Mouse (Mus musculus) thymus, postnatal 0 days (tissue): ENCODE results near the gene Gadd45gip1. TPM values are rescaled to one million over a fixed set of nuclear protein-coding genes. Genes with fewer than 3 reads are reported as not detected.

Source experiments
- DNase-seq: peaks from one replicate; pipeline ENCODE4 v3.0.0-alpha.2; 2015; ENCODE audit warnings: low spot score
- microRNA-seq: library from miRNA; unstranded; fragments of <30 nt; microRNA quantifications from one replicate; pipeline ENCODE4, GENCODE M21; 2016; ENCODE audit warnings: borderline number of aligned reads
- polyA plus RNA-seq: library from polyadenylated mRNA; unstranded; fragments of >200 nt; fragmentation: Nextera tagmentation; extraction: Ambion mirVana; gene quantifications from 2 replicates; pipeline ENCODE4 v1.2.1, GENCODE M21; 2015

Gene Gadd45gip1
- polyA plus RNA-seq, 1 experiment from 2014 or later = 56.4 TPM

GRCm38 (mm10) chr8:84846722-84847572, 15.6 kb downstream of the Gadd45gip1 start, which contains the start of gene Calr:
Gene Calr (minus strand): TSS chr8:84846934.
- peak; percentile 100 for DNase-seq

GRCm38 (mm10) chr8:84847684-84848435, 16.5 kb downstream of the Gadd45gip1 start:
- DNase-seq = peak; percentile 68

- DNase-seq = no peak
These were observed 25.1 kb downstream of the Gadd45gip1 start for GRCm38 (mm10) chr8:84856434-84856833.

GRCm38 (mm10) chr8:84856864-84857441, 25.6 kb downstream of the Gadd45gip1 start, which contains the start of gene Farsa:
Gene Farsa (plus strand): TSS chr8:84856989.
- peak; percentile 91 for DNase-seq

- DNase-seq = peak; percentile 84
These were observed 40.3 kb downstream of the Gadd45gip1 start, which contains the start of gene Syce2 for GRCm38 (mm10) chr8:84871376-84872308. Gene Syce2 (plus strand): TSS chr8:84872111.

- DNase-seq = peak; percentile 46
These were observed 41.1 kb downstream of the Gadd45gip1 start for GRCm38 (mm10) chr8:84872309-84872965.

GRCm38 (mm10) chr8:84873016-84873415, 41.7 kb downstream of the Gadd45gip1 start:
- DNase-seq = no peak

GRCm38 (mm10) chr8:84874339-84874738, 43.0 kb downstream of the Gadd45gip1 start:
- DNase-seq = no peak

- no peak for DNase-seq
These were observed 46.1 kb downstream of the Gadd45gip1 start for GRCm38 (mm10) chr8:84877297-84878035.

- DNase-seq = no peak
These were observed 47.6 kb downstream of the Gadd45gip1 start for GRCm38 (mm10) chr8:84878915-84879314.

- DNase-seq = no peak
These were observed 53.4 kb downstream of the Gadd45gip1 start for GRCm38 (mm10) chr8:84884728-84885127.

Small RNA genes lying within 50 kb of the gene (microRNA-seq; reads per million reads assigned to microRNA genes)
- 3.3 reads per million for gene Mir7069

Other genes with a start within 250 kb of the Gadd45gip1 start
- 76.9 and 86.0 TPM in 2 replicates for gene Ier2, start 168.7 kb upstream of the Gadd45gip1 start, polyA plus RNA-seq
- 50.0 and 51.5 TPM in 2 replicates for gene Trmt1, start 145.2 kb upstream of the Gadd45gip1 start, polyA plus RNA-seq
- gene Nacc1, start 143.7 kb upstream of the Gadd45gip1 start, polyA plus RNA-seq = 12.1 TPM in 2 replicates
- 8.1 and 8.8 TPM in 2 replicates for gene Lyl1, start 130.1 kb upstream of the Gadd45gip1 start, polyA plus RNA-seq
- gene G430095P16Rik, start 108.5 kb upstream of the Gadd45gip1 start, polyA plus RNA-seq = 2.4 and 3.6 TPM in 2 replicates
- 7.2 and 11.7 TPM in 2 replicates for gene Nfix, start 31.2 kb upstream of the Gadd45gip1 start, polyA plus RNA-seq
- gene Dand5, start 8.7 kb upstream of the Gadd45gip1 start, polyA plus RNA-seq = 4.0 and 4.4 TPM in 2 replicates
- 120 and 141 TPM in 2 replicates for gene Rad23a, start 9.1 kb downstream of the Gadd45gip1 start, polyA plus RNA-seq
- gene Calr, start 15.4 kb downstream of the Gadd45gip1 start, polyA plus RNA-seq = 383 and 479 TPM in 2 replicates
- 92.4 and 93.1 TPM in 2 replicates for gene Farsa, start 25.5 kb downstream of the Gadd45gip1 start, polyA plus RNA-seq
- gene Syce2, start 40.6 kb downstream of the Gadd45gip1 start, polyA plus RNA-seq = 104 and 110 TPM in 2 replicates
- gene Gcdh, start 62.4 kb downstream of the Gadd45gip1 start, polyA plus RNA-seq = 27.1 and 29.1 TPM in 2 replicates
- 0.37 and 0.43 TPM in 2 replicates for gene Klf1, start 70.4 kb downstream of the Gadd45gip1 start, polyA plus RNA-seq
- gene Dnase2a, start 77.0 kb downstream of the Gadd45gip1 start, polyA plus RNA-seq = 12.8 and 12.9 TPM in 2 replicates
- gene Mast1, start 105.8 kb downstream of the Gadd45gip1 start, polyA plus RNA-seq = 0.08 and 0.22 TPM in 2 replicates
- 0.10 and 0.23 TPM in 2 replicates for gene Rtbdn, start 115.5 kb downstream of the Gadd45gip1 start, polyA plus RNA-seq
- not detected in 2 replicates for gene Gm49661, start 137.9 kb downstream of the Gadd45gip1 start, polyA plus RNA-seq
- 450 and 476 TPM in 2 replicates for gene Prdx2, start 138.1 kb downstream of the Gadd45gip1 start, polyA plus RNA-seq
- gene Rnaseh2a, start 138.2 kb downstream of the Gadd45gip1 start, polyA plus RNA-seq = 150 TPM in 2 replicates
- 71.2 and 71.6 TPM in 2 replicates for gene Junb, start 147.2 kb downstream of the Gadd45gip1 start, polyA plus RNA-seq
- 14.9 and 16.0 TPM in 2 replicates for gene Hook2, start 159.1 kb downstream of the Gadd45gip1 start, polyA plus RNA-seq
- 0.12 TPM in 1 of 2 replicates, not detected in the other for gene Best2, start 183.0 kb downstream of the Gadd45gip1 start, polyA plus RNA-seq
- 90.7 and 95.8 TPM in 2 replicates for gene Asna1, start 193.8 kb downstream of the Gadd45gip1 start, polyA plus RNA-seq
- 172 and 191 TPM in 2 replicates for gene Trir, start 195.3 kb downstream of the Gadd45gip1 start, polyA plus RNA-seq
- 27.4 and 29.0 TPM in 2 replicates for gene Tnpo2, start 205.4 kb downstream of the Gadd45gip1 start, polyA plus RNA-seq
- gene Fbxw9, start 228.5 kb downstream of the Gadd45gip1 start, polyA plus RNA-seq = 15.0 and 18.0 TPM in 2 replicates
- gene Gm5741, start 236.5 kb downstream of the Gadd45gip1 start, polyA plus RNA-seq = not detected in 2 replicates
- gene Dhps, start 240.2 kb downstream of the Gadd45gip1 start, polyA plus RNA-seq = 78.0 and 80.5 TPM in 2 replicates
- 142 and 149 TPM in 2 replicates for gene Wdr83os, start 249.2 kb downstream of the Gadd45gip1 start, polyA plus RNA-seq
- gene Wdr83, start 249.8 kb downstream of the Gadd45gip1 start, polyA plus RNA-seq = 53.4 and 54.2 TPM in 2 replicates